23 mouse cellular contexts compared by ENCODE assay signal in genomic region chr3:84010995-84011663, GRCm38 (mm10). TPM values are rescaled to one million over a fixed set of nuclear protein-coding genes. Genes with fewer than 3 reads are reported as not detected.
DNase-seq lines count a peak whose midpoint lies in the region; ATAC-seq and TF ChIP-seq lines count a peak whose summit lies in the region.
"Had no signal": no experiment of that assay in that cellular context is flagged by ENCODE, and none has a peak within 500 bp of the region (broad histone marks: within the 10 kb centered on the region; RNA-seq: fewer than 3 reads in every experiment).

No protein-coding gene starts in this region.

- no peak for TF ChIP-seq CTCF in kidney, postnatal 0 days (IDR thresholded peaks at IDR 0.05; ENCODE audit: low read depth)

- TF ChIP-seq POLR2A in limb, embryonic 14.5 days (IDR thresholded peaks at IDR 0.05; ENCODE audit: borderline replicate concordance, extremely low read depth, insufficient read depth, insufficient read length) = no peak

- H3K9me3 ChIP-seq in kidney, postnatal 0 days (replicated peaks; ENCODE audit: low read length) = no peaks in the 10 kb centered on the region
- 0 out of 2 replicates have a peak, but pooled peaks cover 4% of the 10 kb centered on the region for H3K9me3 ChIP-seq in limb, embryonic 14.5 days (ENCODE audit: control insufficient read depth, low read length)

- H3K27ac ChIP-seq in kidney, postnatal 0 days = no peak overlapping the region
- peak overlapping the region; percentile 38; the same call in 1 of the 2 replicates for H3K27ac ChIP-seq in limb, embryonic 14.5 days (replicated peaks; ENCODE audit: low read depth, low read length)
- H3K27ac ChIP-seq: forebrain, embryonic 13.5 days; hindbrain, embryonic 12.5 days; layer of hippocampus, adult 2 months; macrophage had no signal

- no peak for ATAC-seq in kidney, postnatal 0 days (replicated peaks; ENCODE audit: low FRiP score, low read depth)
- ATAC-seq in limb, embryonic 14.5 days (ENCODE audit: low FRiP score, low read depth) = no peak
- ATAC-seq: forebrain, embryonic 13.5 days; intestine, postnatal 0 days; liver, postnatal 0 days; midbrain, embryonic 16.5 days had no signal

- DNase-seq in kidney, postnatal 0 days (ENCODE audit: low spot score) = peak; percentile 40
- no peak for DNase-seq in kidney, postnatal 4 days
- peak; percentile 43 for DNase-seq in ovary, postnatal 14 days (ENCODE audit: low spot score)
- no peak for DNase-seq in ovary, postnatal 36 days (ENCODE audit: low spot score)
- peak; percentile 68 for DNase-seq in NIH3T3 (ENCODE audit: low read depth)
- DNase-seq in limb, embryonic 14.5 days (ENCODE audit: low spot score) = peak; percentile 67
- DNase-seq in right cerebral cortex, postnatal 36 days (ENCODE audit: low spot score in 2 of 2) = no peak
- DNase-seq in gastrocnemius, postnatal 36 days = no peak
- DNase-seq: adrenal gland, postnatal 36 days; cerebellum, adult 9-10 months; kidney, postnatal 14 days; liver, postnatal 0 days; retina, postnatal 1 day; right cerebral cortex, postnatal 25 days; thymus, postnatal 25 days had no signal

- no peaks in the 10 kb centered on the region for H3K4me1 ChIP-seq in kidney, postnatal 0 days (replicated peaks; ENCODE audit: insufficient read depth, low read length)
- peaks cover 8% of the 10 kb centered on the region; the same call in 1 of the 2 replicates for H3K4me1 ChIP-seq in limb, embryonic 14.5 days (ENCODE audit: control insufficient read depth, insufficient read depth, low read length)
- H3K4me1 ChIP-seq: hindbrain, embryonic 12.5 days had no signal

- no peak overlapping the region for H3K9ac ChIP-seq in kidney, postnatal 0 days (ENCODE audit: low read depth, low read length)
- H3K9ac ChIP-seq in limb, embryonic 14.5 days (ENCODE audit: low read depth, low read length, severe bottlenecking) = no peak overlapping the region
- H3K9ac ChIP-seq: forebrain, embryonic 13.5 days; hindbrain, embryonic 12.5 days; liver, postnatal 0 days had no signal

- 53% methylated on average over 5 of the region's 5 CpGs for WGBS in kidney, postnatal 0 days
- 46% methylated on average over 5 of the region's 5 CpGs for WGBS in limb, embryonic 14.5 days

- H3K36me3 ChIP-seq in kidney, postnatal 0 days (ENCODE audit: insufficient read depth, low read length) = 0 out of 2 replicates have a peak, but pooled peaks cover 11% of the 10 kb centered on the region
- peaks cover 12% of the 10 kb centered on the region for H3K36me3 ChIP-seq in limb, embryonic 14.5 days (ENCODE audit: control insufficient read depth, insufficient read depth, low read length)

- H3K4me2 ChIP-seq in kidney, postnatal 0 days (ENCODE audit: low read length) = no peak overlapping the region
- H3K4me2 ChIP-seq in limb, embryonic 14.5 days (replicated peaks; ENCODE audit: low read depth, low read length, severe bottlenecking) = no peak overlapping the region
- H3K4me2 ChIP-seq: forebrain, embryonic 13.5 days; hindbrain, embryonic 12.5 days; liver, embryonic 11.5 days had no signal

- no peaks in the 10 kb centered on the region for H3K27me3 ChIP-seq in kidney, postnatal 0 days (ENCODE audit: insufficient read depth, low read length)
- H3K27me3 ChIP-seq in limb, embryonic 14.5 days (ENCODE audit: control insufficient read depth, insufficient read depth, low read length) = no peaks in the 10 kb centered on the region
- H3K27me3 ChIP-seq: forebrain, embryonic 13.5 days; hindbrain, embryonic 12.5 days had no signal

- intact Hi-C loops in gastrocnemius, postnatal 36 days (cut with DNase I) = no loop called here

- no peak overlapping the region for H3K4me3 ChIP-seq in kidney, postnatal 0 days (replicated peaks; ENCODE audit: low read depth, low read length)
- no peak overlapping the region for H3K4me3 ChIP-seq in limb, embryonic 14.5 days (replicated peaks; ENCODE audit: low read length)
- H3K4me3 ChIP-seq: erythroblast, embryonic 14.5 days; forebrain, embryonic 13.5 days; hindbrain, embryonic 12.5 days; layer of hippocampus, adult 2 months had no signal

RNA-seq across cellular contexts. Expression of gene Tmem131l, which starts 28.8 kb away (rescaled TPM):
- 21.6 and 22.4 TPM in 2 replicates for polyA plus RNA-seq in kidney, postnatal 0 days (2015; fragmentation: Nextera tagmentation; extraction: Ambion mirVana)
- polyA plus RNA-seq in limb, embryonic 14.5 days (2012; rRNA removed) = 52.4 and 60.0 TPM in 2 replicates
- polyA plus RNA-seq in limb, embryonic 14.5 days (2014; fragmentation: Nextera tagmentation; extraction: Ambion mirVana) = 59.8 and 66.0 TPM in 2 replicates
- total RNA-seq in gastrocnemius, postnatal 36 days (2021) = 10 to 100 TPM; 13.0 to 18.4 TPM

Comparison
In these comparisons a context has a peak if more than half of its experiments do, and no peak if none do; other contexts are left out.
1. DNase-seq: peak in kidney, postnatal 0 days (single experiment), ovary, postnatal 14 days (single experiment), NIH3T3 (single experiment) and limb, embryonic 14.5 days (single experiment); none in kidney, postnatal 4 days (0 of 2), ovary, postnatal 36 days (single experiment), right cerebral cortex, postnatal 36 days (0 of 2) and gastrocnemius, postnatal 36 days (0 of 2).